Mouse (Mus musculus): ENCODE results near the gene Cdkal1. TPM values are rescaled to one million over a fixed set of nuclear protein-coding genes. Genes with fewer than 3 reads are reported as not detected.

Gene Cdkal1
- total RNA-seq, 2 experiments from 2014 or later, result 29.2 to 32.1 TPM

DNA sequence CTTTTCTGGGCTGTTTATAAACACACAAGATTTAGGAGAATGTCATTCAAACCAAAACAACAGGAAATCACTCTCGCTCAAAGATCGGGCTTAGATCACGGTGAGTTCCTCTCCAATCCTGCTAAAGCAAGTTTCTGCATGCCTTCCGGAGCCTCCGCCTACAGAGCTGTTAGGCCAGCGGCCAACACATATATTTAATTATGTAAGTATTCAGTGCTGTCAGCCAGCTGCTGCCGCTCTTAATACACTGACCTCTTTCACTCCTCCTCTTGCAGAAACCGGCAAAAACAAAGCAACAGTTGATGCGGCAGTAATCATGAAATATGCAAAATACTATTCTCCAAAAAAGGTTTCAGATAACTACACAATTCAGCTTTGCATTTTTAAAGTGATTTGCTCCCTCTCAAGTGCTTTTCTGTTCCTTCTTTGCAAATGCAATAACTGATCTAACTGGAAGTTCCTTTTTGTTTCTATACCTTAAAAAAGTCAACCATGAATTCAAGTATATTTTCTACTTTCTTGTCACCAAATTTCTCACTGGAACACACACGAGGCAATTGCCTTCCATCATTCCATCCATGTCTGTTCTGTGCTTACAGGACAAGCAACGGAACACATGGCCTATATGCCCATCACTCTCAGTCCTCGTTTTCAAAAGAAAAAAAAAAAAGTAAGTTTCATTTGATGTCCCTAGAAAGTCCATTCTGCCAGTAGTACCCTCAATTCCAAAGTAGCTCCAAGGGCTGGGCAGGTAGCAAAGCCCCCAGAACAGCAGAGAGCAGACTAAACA is 85.6 kb downstream of the Cdkal1 start:
- peak; percentile 50 to 60 for DNase-seq
- intact Hi-C loops (cut with DNase I), result no loop called here

DNA sequence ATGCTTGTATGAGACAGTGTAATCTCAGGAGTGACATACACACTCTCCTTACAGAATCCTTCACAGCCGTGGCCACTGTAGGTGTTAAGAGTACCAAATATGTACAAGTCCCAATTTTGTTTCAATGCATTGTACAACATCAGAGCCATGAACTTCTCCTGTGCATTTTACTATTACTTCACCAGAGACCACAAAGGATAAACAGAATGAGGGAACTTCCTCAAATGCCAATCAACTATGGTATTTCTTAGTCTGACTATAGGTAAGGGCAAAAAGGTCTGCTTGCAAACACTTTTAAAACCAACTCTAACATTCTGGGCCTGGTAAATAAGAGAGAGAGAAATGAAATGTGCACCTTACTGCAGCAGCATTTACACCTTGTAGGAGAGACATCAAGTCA is 87.4 kb downstream of the Cdkal1 start:
- intact Hi-C loops (cut with DNase I), result no loop called here
- no peak for DNase-seq

DNA sequence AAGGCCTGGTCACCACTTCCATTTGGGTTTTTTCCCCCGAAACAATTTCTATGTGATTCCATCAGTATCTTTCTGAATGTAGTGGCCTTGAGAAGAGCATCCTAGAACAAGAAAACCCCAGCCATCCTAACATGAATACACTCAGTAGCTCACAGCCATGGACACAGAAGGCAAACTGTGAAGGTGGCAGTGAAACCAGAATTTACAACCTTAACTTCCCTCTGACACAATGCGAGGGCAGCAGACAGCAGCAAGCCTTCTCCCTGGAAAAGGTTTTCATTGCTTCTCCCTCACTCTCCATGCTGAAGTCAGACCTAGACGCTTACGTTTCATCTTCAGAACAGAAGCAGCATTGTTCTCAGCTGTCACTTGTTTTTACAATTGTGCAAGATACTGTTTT is 87.9 kb downstream of the Cdkal1 start:
- intact Hi-C loops (cut with DNase I), result no loop called here
- no peak for DNase-seq

GRCm38 (mm10) chr13:29766377-29766776 is 89.1 kb downstream of the Cdkal1 start:
- DNase-seq, result no peak
- intact Hi-C loops (cut with DNase I), result no loop called here

GRCm38 (mm10) chr13:29765296-29765695 is 90.2 kb downstream of the Cdkal1 start:
- no peak for DNase-seq
- intact Hi-C loops (cut with DNase I), result no loop called here

- DNase-seq, result no peak
- intact Hi-C loops (cut with DNase I), result no loop called here
Observed at GRCm38 (mm10) chr13:29759691-29760467, 95.6 kb downstream of the Cdkal1 start.

DNA sequence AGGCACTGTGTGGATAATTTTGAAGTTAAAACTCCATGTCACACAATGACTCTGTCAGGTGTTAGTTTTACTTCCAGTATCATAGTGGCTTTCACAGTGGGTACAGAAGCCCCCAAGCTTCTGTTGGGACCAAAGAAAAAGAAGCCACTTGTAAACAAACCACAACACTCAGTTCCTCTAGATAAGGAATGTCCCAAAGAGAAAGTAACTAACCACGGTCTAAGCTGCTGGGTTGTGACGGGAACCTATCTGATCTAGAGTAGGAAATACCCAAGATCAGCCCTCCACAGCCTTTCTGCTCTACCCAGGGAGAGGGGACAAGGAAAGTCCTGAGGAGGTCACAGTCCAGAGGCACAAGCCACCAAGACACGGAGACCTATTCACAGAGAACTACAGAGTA is 99.4 kb downstream of the Cdkal1 start:
- intact Hi-C loops (cut with DNase I), result no loop called here
- no peak for DNase-seq

GRCm38 (mm10) chr13:29753254-29753653 is 102.2 kb downstream of the Cdkal1 start:
- no peak for DNase-seq
- intact Hi-C loops (cut with DNase I), result no loop called here

GRCm38 (mm10) chr13:29752061-29752460 is 103.4 kb downstream of the Cdkal1 start:
- intact Hi-C loops (cut with DNase I), result no loop called here
- DNase-seq, result no peak

DNA sequence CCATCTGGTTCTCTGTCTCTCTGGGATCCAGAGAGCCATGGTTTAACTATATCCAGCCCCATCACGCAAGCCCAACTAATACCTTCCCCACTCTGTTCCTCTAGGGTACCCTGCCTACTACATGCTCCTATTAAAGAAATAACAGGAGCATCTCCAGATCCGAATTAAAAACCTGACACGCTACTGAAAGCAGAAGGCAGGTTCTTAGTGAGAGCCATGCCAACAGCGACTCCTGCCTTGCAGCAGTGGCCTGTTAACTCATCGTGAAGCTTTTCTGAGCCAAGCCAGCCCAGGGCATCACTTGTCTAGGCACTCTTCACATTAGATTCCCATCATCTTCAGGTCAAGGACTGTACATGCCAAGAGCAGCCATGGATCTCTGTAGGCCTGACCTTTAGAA is 104.3 kb downstream of the Cdkal1 start:
- no peak for DNase-seq
- intact Hi-C loops (cut with DNase I), result no loop called here

DNA sequence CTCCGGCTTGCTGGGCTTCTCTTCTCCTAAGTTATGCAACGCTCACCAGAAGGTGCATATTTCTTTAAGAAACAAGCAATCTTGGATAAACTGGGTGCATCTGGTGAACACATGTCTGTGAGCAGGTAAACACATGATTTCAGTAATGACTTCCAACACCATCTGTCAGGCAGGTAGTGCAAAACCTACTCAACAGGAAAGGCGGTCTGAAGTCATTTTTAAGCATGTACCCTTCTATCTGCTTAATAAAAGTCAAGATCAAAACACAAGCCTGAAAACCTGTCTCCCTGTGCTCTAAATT is 108.2 kb downstream of the Cdkal1 start:
- intact Hi-C loops (cut with DNase I), result no loop called here
- no peak for DNase-seq

DNA sequence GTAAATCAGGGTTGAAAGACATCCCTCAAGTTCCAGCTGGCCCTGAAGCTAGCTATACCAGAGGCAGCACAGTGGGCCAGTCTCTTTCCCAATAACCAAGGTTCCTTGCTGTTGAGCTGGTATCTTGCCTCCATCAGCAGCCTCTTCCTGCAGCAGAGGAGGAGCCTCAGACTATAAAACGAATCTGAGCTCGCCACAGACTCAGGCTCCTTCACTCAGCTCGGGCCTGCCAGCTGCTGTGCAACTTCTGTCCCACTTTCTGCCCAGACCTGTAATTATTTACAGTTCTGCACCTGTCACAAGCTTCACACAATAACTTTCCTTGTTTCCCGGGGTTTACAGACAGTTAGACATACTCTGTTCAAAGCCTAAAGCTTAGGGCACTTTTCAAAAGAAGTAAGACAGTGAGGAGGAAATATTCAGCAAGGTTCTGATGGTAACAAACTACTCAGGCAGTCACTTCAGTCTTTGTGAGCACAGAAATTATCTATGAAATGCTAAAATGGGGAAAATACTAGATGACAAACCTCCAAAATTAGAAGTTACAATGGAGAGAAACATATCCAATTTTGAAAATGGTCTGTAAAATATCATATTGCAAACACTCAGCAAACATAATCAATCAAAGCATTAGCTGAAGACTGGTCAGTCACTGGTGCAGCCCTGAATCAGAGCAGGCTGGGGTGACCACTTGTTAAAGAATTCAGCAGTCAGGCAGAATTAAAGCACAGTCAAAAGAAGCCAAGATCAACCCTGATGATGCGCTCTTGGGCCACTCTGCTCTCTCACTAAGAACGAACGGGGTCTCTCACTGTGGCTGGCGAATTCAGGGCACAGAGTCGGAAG is 108.8 kb downstream of the Cdkal1 start:
- DNase-seq, result no peak
- intact Hi-C loops (cut with DNase I), result no loop called here

- intact Hi-C loops (cut with DNase I), result no loop called here
- no peak for DNase-seq
Observed at GRCm38 (mm10) chr13:29745073-29745472, 110.4 kb downstream of the Cdkal1 start.

- no peak for DNase-seq
- intact Hi-C loops (cut with DNase I), result no loop called here
Observed at GRCm38 (mm10) chr13:29744188-29744587, 111.3 kb downstream of the Cdkal1 start.

DNA sequence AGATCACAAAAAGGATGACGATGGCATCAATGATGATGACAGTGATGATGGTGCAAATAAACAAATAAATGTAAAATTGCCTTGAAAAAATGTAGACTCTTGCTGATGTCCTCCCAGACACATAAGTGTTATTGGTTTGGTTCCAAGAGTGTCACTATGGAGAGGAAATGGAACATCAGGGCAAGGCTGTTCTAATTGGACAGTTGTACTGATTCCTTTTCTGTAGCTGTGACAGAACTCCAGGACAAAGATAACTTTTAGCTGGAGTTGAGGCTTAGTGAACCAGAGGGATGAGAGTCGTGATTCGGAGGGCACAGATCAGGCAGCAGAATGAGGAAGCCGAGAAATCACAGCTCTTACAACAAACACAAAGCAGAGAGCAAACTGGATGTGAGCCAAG is 111.7 kb downstream of the Cdkal1 start:
- intact Hi-C loops (cut with DNase I), result no loop called here

DNA sequence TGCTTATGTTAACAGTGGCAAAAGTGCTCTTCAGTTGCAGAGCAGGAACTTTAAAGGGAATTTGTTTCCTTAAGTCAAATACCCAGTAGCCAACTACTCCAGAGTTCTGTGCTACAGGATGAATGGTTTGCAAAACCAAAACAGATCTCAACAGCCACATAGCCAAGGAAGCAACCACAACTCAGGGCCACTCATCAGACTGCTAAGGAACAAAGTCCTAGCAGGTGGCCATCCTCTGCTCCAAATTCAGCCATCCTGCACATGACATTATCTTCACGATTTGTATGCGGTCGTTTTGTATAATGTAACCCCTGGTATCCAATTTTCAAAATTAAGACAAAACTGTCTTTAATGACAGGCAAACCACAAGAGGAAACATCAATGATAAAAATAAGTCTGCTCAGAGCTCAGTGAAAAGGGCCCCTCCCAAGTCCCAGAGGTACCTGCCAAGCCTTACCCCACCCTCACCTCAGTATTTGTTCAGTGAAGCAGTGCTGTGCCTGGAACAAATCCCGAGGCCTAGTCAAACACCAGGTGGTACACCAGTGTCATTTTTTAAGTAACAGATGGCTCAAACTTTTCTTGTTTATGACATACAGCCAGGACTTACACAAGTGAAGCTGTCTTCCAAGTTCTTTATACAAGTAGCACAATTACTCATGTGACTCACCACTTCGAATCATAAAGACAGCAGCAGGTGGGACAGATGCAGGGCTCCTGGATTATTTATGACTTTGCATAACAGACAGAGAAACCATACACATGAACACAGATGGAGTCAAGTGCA is 117.6 kb downstream of the Cdkal1 start:
- no peak for DNase-seq
- intact Hi-C loops (cut with DNase I), result no loop called here

More for the DNA sequence above, 111.7 kb downstream of the Cdkal1 start:
- no peak for DNase-seq

DNA sequence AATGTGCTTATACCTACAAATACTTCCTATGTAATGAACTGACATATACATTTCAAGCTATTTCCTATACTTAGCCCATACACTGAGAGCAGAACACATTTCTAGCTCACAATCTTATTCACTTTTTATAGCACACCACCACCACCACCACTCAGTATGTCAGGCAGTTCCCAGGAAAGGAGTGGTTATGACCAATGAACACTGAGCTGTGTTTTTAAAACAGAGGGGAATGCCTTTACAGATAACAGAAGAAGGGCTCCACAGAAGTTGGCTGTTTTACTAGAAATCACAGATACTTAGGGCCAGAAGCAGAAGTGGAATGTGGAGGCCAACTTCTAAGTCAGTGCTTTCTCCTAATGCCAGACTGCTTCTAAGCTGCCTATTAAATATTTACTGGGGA is 121.0 kb downstream of the Cdkal1 start:
- intact Hi-C loops (cut with DNase I), result no loop called here
- no peak for DNase-seq

DNA sequence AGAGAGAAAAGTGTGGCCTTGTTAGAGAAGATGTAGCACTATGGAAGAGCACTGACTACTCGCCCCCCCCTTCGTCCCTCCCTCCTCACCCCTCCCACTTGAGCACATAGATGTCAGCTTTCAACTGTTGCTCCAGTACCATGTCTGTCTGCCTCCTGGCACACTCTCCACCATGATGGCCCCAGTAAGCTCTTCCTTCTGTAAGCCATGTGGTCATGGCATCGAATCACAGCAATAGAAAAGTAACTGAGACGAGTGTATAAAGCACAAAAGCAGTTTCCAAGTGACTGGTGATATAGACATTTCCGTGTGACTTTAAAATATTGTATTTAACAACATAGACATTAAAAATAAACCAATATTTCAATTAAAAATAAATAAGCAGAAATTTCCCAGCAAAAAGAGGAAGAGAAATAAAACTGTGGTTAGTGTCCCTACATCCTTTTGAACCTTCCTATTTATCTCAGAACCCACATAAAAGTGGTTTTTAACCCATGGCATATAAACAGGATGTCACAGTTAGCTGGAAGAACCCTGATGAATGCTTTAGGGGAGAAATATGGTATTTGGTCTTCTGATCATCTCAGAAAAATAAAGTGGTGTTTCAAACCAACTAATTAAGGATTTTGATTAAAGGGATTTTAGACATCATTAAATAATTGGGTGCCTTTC is 129.2 kb downstream of the Cdkal1 start:
- intact Hi-C loops (cut with DNase I), result no loop called here
- no peak for DNase-seq

GRCm38 (mm10) chr13:29724855-29725254 is 130.6 kb downstream of the Cdkal1 start:
- intact Hi-C loops (cut with DNase I), result no loop called here
- DNase-seq, result no peak

GRCm38 (mm10) chr13:29723150-29723549 is 132.3 kb downstream of the Cdkal1 start:
- no peak for DNase-seq
- intact Hi-C loops (cut with DNase I), result no loop called here

Data from heart, postnatal 10 days (tissue).